Comparison of ENCODE assay signal across 8 mouse cellular contexts in genomic region chr5:4756001-4756681, GRCm38 (mm10). TPM values are rescaled to one million over a fixed set of nuclear protein-coding genes. Genes with fewer than 3 reads are reported as not detected.
DNase-seq lines count a peak whose midpoint lies in the region; ATAC-seq and TF ChIP-seq lines count a peak whose summit lies in the region.

No protein-coding gene starts in this region.

- peak overlapping the region; percentile 93 for H3K4me3 ChIP-seq in embryonic facial prominence, embryonic 10.5 days
- peak overlapping the region; percentile 95 for H3K4me3 ChIP-seq in heart, embryonic 13.5 days
- H3K4me3 ChIP-seq in kidney, postnatal 0 days (replicated peaks; ENCODE audit: low read depth, low read length): peak overlapping the region; percentile 82
- H3K4me3 ChIP-seq in liver, postnatal 0 days (ENCODE audit: low read depth, low read length): peak overlapping the region; percentile 65

- H3K4me1 ChIP-seq in embryonic facial prominence, embryonic 10.5 days: peaks cover 37% of the 10 kb centered on the region
- H3K4me1 ChIP-seq in heart, embryonic 13.5 days: peaks cover 37% of the 10 kb centered on the region
- no peaks in the 10 kb centered on the region; the same call in 1 of the 2 replicates for H3K4me1 ChIP-seq in kidney, postnatal 0 days (replicated peaks; ENCODE audit: insufficient read depth, low read length)
- peaks cover 6% of the 10 kb centered on the region; the same call in 1 of the 2 replicates for H3K4me1 ChIP-seq in liver, postnatal 0 days (ENCODE audit: insufficient read depth)

- no peaks in the 10 kb centered on the region for H3K9me3 ChIP-seq in embryonic facial prominence, embryonic 10.5 days
- no peaks in the 10 kb centered on the region for H3K9me3 ChIP-seq in heart, embryonic 13.5 days
- no peaks in the 10 kb centered on the region for H3K9me3 ChIP-seq in kidney, postnatal 0 days (replicated peaks; ENCODE audit: low read length)
- no peaks in the 10 kb centered on the region for H3K9me3 ChIP-seq in liver, postnatal 0 days (ENCODE audit: low read length)

- peak overlapping the region; percentile 98 for H3K9ac ChIP-seq in heart, embryonic 13.5 days
- peak overlapping the region; percentile 90 for H3K9ac ChIP-seq in kidney, postnatal 0 days (ENCODE audit: low read depth, low read length)
- H3K9ac ChIP-seq in liver, postnatal 0 days (replicated peaks): peak overlapping the region; percentile 65

- no peak for TF ChIP-seq EP300 in liver, postnatal 0 days (IDR thresholded peaks at IDR 0.05; ENCODE audit: low read depth)

- DNase-seq in layer of hippocampus, adult 11-12 months (ENCODE audit: low spot score): peak; percentile 9
- DNase-seq in layer of hippocampus, adult 9-10 months (ENCODE audit: low spot score): no peak
- peak; percentile 49 for DNase-seq in embryonic facial prominence, embryonic 10.5 days (ENCODE audit: low spot score)
- DNase-seq in kidney, postnatal 0 days (ENCODE audit: low spot score): peak; percentile 47
- peak; percentile 20 for DNase-seq in liver, postnatal 0 days
- DNase-seq in retina, postnatal 1 day: peak; percentile 64
- no peak for DNase-seq in thymus, postnatal 36 days

- H3K27ac ChIP-seq in embryonic facial prominence, embryonic 10.5 days (replicated peaks): peak overlapping the region; percentile 96
- peak overlapping the region; percentile 99 for H3K27ac ChIP-seq in heart, embryonic 13.5 days (replicated peaks)
- peak overlapping the region; percentile 97; the same call in 1 of the 2 replicates for H3K27ac ChIP-seq in kidney, postnatal 0 days
- no peak overlapping the region for H3K27ac ChIP-seq in liver, postnatal 0 days (ENCODE audit: low read depth)

- 3% methylated on average over 43 of the region's 43 CpGs for WGBS in embryonic facial prominence, embryonic 10.5 days
- 2% methylated on average over 43 of the region's 43 CpGs for whole genome bisulfite sequencing in heart, embryonic 13.5 days
- WGBS in kidney, postnatal 0 days: 3% methylated on average over 40 of the region's 43 CpGs
- WGBS in liver, postnatal 0 days (ENCODE audit: insufficient replicate concordance): 9% methylated on average over 43 of the region's 43 CpGs

- peaks cover 9% of the 10 kb centered on the region for H3K36me3 ChIP-seq in embryonic facial prominence, embryonic 10.5 days (replicated peaks)
- peaks cover 17% of the 10 kb centered on the region for H3K36me3 ChIP-seq in heart, embryonic 13.5 days
- no peaks in the 10 kb centered on the region for H3K36me3 ChIP-seq in kidney, postnatal 0 days (ENCODE audit: insufficient read depth, low read length)
- H3K36me3 ChIP-seq in liver, postnatal 0 days (replicated peaks; ENCODE audit: insufficient read depth, low read length): no peaks in the 10 kb centered on the region

- no peak for ATAC-seq in heart, embryonic 13.5 days (ENCODE audit: extremely low read depth, insufficient number of reproducible peaks, low FRiP score, low TSS enrichment)
- ATAC-seq in kidney, postnatal 0 days (replicated peaks; ENCODE audit: low FRiP score, low read depth): no peak
- ATAC-seq in liver, postnatal 0 days: no peak

- peak; percentile 38 for TF ChIP-seq CTCF in kidney, postnatal 0 days (IDR thresholded peaks at IDR 0.05; ENCODE audit: low read depth)
- TF ChIP-seq CTCF in liver, postnatal 0 days (IDR thresholded peaks at IDR 0.05; ENCODE audit: low read depth): no peak

- H3K27me3 ChIP-seq in embryonic facial prominence, embryonic 10.5 days (replicated peaks; ENCODE audit: low read depth, poor library complexity, severe bottlenecking): peaks cover 34% of the 10 kb centered on the region
- H3K27me3 ChIP-seq in heart, embryonic 13.5 days (replicated peaks): no peaks in the 10 kb centered on the region
- no peaks in the 10 kb centered on the region for H3K27me3 ChIP-seq in kidney, postnatal 0 days (ENCODE audit: insufficient read depth, low read length)
- H3K27me3 ChIP-seq in liver, postnatal 0 days (ENCODE audit: insufficient read depth, low read length): peaks cover 36% of the 10 kb centered on the region

- H3K4me2 ChIP-seq in heart, embryonic 13.5 days: peak overlapping the region; percentile 80
- H3K4me2 ChIP-seq in kidney, postnatal 0 days (ENCODE audit: low read length): peak overlapping the region; percentile 95
- peak overlapping the region; percentile 81 for H3K4me2 ChIP-seq in liver, postnatal 0 days (ENCODE audit: low read depth, low read length)

RNA-seq across cellular contexts. Expression of gene Fzd1, which starts 1.7 kb away (rescaled TPM):
- polyA plus RNA-seq in embryonic facial prominence, embryonic 10.5 days (2016; fragmentation: Nextera tagmentation; extraction: Ambion mirVana): 14.9 and 16.5 TPM in 2 replicates
- polyA plus RNA-seq in heart, embryonic 13.5 days (2015; fragmentation: Nextera tagmentation; extraction: Ambion mirVana): 16.0 and 16.2 TPM in 2 replicates
- 35.6 and 41.8 TPM in 2 replicates for polyA plus RNA-seq in kidney, postnatal 0 days (2015; fragmentation: Nextera tagmentation; extraction: Ambion mirVana)
- 2.9 and 3.4 TPM in 2 replicates for polyA plus RNA-seq in liver, postnatal 0 days (2015; fragmentation: Nextera tagmentation; extraction: Ambion mirVana)

Comparison
In these comparisons a context has a peak if more than half of its experiments do, and no peak if none do; other contexts are left out.
1. DNase-seq: peak in layer of hippocampus, adult 11-12 months (single experiment), embryonic facial prominence, embryonic 10.5 days (single experiment), kidney, postnatal 0 days (single experiment), liver, postnatal 0 days (single experiment) and retina, postnatal 1 day (single experiment); none in layer of hippocampus, adult 9-10 months (single experiment) and thymus, postnatal 36 days (0 of 2).
2. Peak in every context shown above with its lines, with median percentiles within 50 percentile points of each other: H3K4me3 ChIP-seq, H3K4me2 ChIP-seq and H3K9ac ChIP-seq.